Mouse (Mus musculus) ES-Bruce4 (cell line): ENCODE data around the gene Gnat1. TPM values are rescaled to one million over a fixed set of nuclear protein-coding genes. Genes with fewer than 3 reads are reported as not detected.

ENCODE experiments used
- H3K27ac ChIP-seq: 2 replicates; pipeline ENCODE4 v1.5.1; 2012; ENCODE audit warnings: low read length, inconsistent platforms; ENCODE audit not compliant: insufficient read depth
- H3K27me3 ChIP-seq: 2 replicates; pipeline ENCODE4 v1.6.1; 2012; ENCODE audit warnings: mild to moderate bottlenecking, low read length, inconsistent platforms; ENCODE audit not compliant: control insufficient read depth, poor library complexity, insufficient read depth, severe bottlenecking
- H3K36me3 ChIP-seq: 2 replicates; pipeline ENCODE4 v1.6.1; 2012; ENCODE audit warnings: inconsistent platforms, mild to moderate bottlenecking, low read length, moderate library complexity; ENCODE audit not compliant: control insufficient read depth, poor library complexity, insufficient read depth, severe bottlenecking
- H3K4me1 ChIP-seq: one replicate; pipeline ENCODE4 v1.8.1; 2011; ENCODE audit warnings: low read length; ENCODE audit not compliant: control insufficient read depth, insufficient read depth
- H3K4me3 ChIP-seq: 2 replicates; pipeline ENCODE4 v1.5.1; 2011; ENCODE audit warnings: low read depth, mild to moderate bottlenecking, low read length
- H3K9ac ChIP-seq: 2 replicates; pipeline ENCODE4 v1.6.1; 2012; ENCODE audit warnings: low read depth, mild to moderate bottlenecking, inconsistent platforms; ENCODE audit not compliant: poor library complexity, severe bottlenecking
- H3K9me3 ChIP-seq: replicated peaks from 2 replicates; pipeline ENCODE4 v1.6.1; 2012; ENCODE audit warnings: mild to moderate bottlenecking, low read length, inconsistent platforms; ENCODE audit not compliant: control insufficient read depth, poor library complexity, insufficient read depth, severe bottlenecking
- CTCF ChIP-seq: IDR thresholded peaks from one replicate; pipeline ENCODE4 v1.8.1; 2011; ENCODE audit warnings: low read depth, low read length
- EP300 ChIP-seq: IDR thresholded peaks from 2 replicates; pipeline ENCODE4 v1.6.1; 2011; ENCODE audit warnings: low read depth, low read length; ENCODE audit not compliant: insufficient read depth
- POLR2A ChIP-seq: IDR thresholded peaks from one replicate; pipeline ENCODE4 v1.8.1; 2011; ENCODE audit warnings: low read length; ENCODE audit not compliant: insufficient read depth
- polyA plus RNA-seq: library from polyadenylated mRNA; stranded (reverse); fragments of >200 nt; gene quantifications from 2 replicates; pipeline ENCODE4 v1.2.4, GENCODE M21; 2011; ENCODE audit warnings: low read depth; ENCODE audit not compliant: missing spikeins, insufficient read depth, insufficient read length

Gnat1 gene
- polyA plus RNA-seq, 1 experiment, result not detected

GRCm38 (mm10) chr9:107631311-107631826 lies 48.1 kb downstream of the Gnat1 start:
- H3K4me3 ChIP-seq, result no peak overlapping the region
- peaks cover 14% of the 10 kb centered on the region for H3K4me1 ChIP-seq
- no peaks in the 10 kb centered on the region for H3K9me3 ChIP-seq
- H3K27ac ChIP-seq, result no peak overlapping the region
- no peak overlapping the region for H3K9ac ChIP-seq
- no peaks in the 10 kb centered on the region for H3K36me3 ChIP-seq
- H3K27me3 ChIP-seq, result no peaks in the 10 kb centered on the region
- TF ChIP-seq EP300 (no peak), POLR2A (no peak), CTCF (no peak)

- H3K36me3 ChIP-seq, result no peaks in the 10 kb centered on the region
Observed at GRCm38 (mm10) chr9:107630576-107630975, 48.9 kb downstream of the Gnat1 start.

DNA sequence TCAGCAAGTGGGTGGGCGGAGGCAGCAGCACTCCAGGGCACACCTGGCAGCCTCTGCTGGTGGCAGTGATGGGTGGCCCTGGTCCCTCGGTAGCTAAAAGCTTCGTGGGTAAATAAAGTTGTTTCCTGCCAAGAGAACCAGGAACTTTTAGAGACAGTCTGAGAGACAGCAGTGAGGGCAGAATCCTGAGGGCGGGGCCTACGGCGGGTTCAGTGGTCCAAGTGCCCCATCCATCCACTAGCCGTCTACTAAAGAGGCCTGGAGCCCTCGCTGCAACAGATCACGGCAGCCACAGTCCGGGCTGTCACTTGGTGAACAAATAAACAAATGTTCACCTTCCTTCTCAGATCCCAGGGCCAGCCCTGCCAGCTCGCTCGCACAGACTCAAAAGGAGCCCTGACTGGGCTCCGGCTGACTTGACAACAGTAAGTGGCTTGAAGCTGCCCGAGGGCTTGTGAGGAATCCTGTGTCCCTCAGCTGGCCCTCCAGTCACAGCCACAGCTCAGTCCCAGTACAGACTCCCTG lies 49.5 kb downstream of the Gnat1 start:
- no peaks in the 10 kb centered on the region for H3K9me3 ChIP-seq
- H3K27me3 ChIP-seq, result no peaks in the 10 kb centered on the region
- TF ChIP-seq EP300, result no peak
- TF ChIP-seq CTCF, result no peak
- no peak for TF ChIP-seq POLR2A
- H3K4me3 ChIP-seq, result peak overlapping the region; percentile 19
- peak overlapping the region; percentile 5; the same call in 1 of the 2 replicates for H3K9ac ChIP-seq
- peak overlapping the region; percentile 37; the same call in 1 of the 2 replicates for H3K27ac ChIP-seq
- H3K36me3 ChIP-seq, result no peaks in the 10 kb centered on the region
- peaks cover 17% of the 10 kb centered on the region for H3K4me1 ChIP-seq

More at GRCm38 (mm10) chr9:107630576-107630975, 48.9 kb downstream of the Gnat1 start:
- H3K4me1 ChIP-seq, result peaks cover 14% of the 10 kb centered on the region
- 0 out of 2 replicates have a peak overlapping the region, but pooled peaks have one; percentile 5 for H3K9ac ChIP-seq
- TF ChIP-seq POLR2A (no peak), EP300 (peak; percentile 99)
- H3K9me3 ChIP-seq, result no peaks in the 10 kb centered on the region
- no peaks in the 10 kb centered on the region for H3K27me3 ChIP-seq
- no peak overlapping the region for H3K4me3 ChIP-seq
- H3K27ac ChIP-seq, result peak overlapping the region; percentile 37

GRCm38 (mm10) chr9:107629411-107629730 lies 50.1 kb downstream of the Gnat1 start:
- no peaks in the 10 kb centered on the region for H3K36me3 ChIP-seq
- H3K4me3 ChIP-seq, result peak overlapping the region; percentile 29
- no peaks in the 10 kb centered on the region for H3K9me3 ChIP-seq
- H3K9ac ChIP-seq, result peak overlapping the region; percentile 10; the same call in 1 of the 2 replicates
- H3K4me1 ChIP-seq, result peaks cover 18% of the 10 kb centered on the region
- H3K27me3 ChIP-seq, result no peaks in the 10 kb centered on the region
- TF ChIP-seq CTCF (no peak), EP300 (peak; percentile 89), POLR2A (no peak)
- peak overlapping the region; percentile 56; the same call in 1 of the 2 replicates for H3K27ac ChIP-seq

DNA sequence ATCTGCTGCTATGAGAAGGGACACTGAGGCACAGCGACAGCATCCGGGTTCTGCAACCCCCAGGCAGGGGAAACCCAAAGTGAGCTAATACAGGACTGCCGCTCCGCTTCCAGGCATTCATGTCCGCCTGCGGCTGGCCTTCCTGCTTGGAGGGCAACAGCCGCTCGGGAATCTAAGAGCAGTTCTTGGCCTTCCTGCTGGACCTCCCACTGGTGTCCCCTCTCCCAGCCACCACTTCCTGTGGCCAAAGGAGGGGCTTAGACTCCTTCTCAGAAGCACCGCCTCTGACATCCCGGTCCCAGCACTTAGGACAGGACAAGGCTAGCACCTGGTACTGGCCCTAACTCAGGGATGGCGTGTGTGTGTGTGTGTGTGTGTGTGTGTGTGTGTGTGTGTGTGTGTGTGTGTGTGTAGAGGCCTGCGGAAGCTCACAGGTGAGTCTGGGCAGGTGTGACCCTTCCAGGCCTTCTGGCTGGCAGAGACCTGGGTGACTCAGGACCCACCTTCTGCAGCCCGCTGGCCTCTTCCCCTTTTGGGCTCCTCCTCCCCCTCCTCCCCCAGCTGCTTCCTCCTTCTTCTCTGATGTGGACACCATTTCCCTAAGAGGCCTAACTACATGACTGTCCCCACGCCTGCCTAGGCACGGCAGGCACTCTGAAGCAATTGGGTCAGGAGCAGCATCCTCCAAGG lies 50.6 kb downstream of the Gnat1 start:
- Histone ChIP-seq H3K4me1 (peaks cover 21% of the 10 kb centered on the region), H3K27me3 (no peaks in the 10 kb centered on the region), H3K27ac (peak overlapping the region; percentile 56; the same call in 1 of the 2 replicates), H3K4me3 (peak overlapping the region; percentile 29), H3K9me3 (no peaks in the 10 kb centered on the region), H3K9ac (peak overlapping the region; percentile 10; the same call in 1 of the 2 replicates), H3K36me3 (no peaks in the 10 kb centered on the region)
- TF ChIP-seq EP300 (no peak), CTCF (no peak), POLR2A (no peak)

- TF ChIP-seq POLR2A (no peak), EP300 (no peak), CTCF (no peak)
- Histone ChIP-seq H3K36me3 (no peaks in the 10 kb centered on the region), H3K9me3 (no peaks in the 10 kb centered on the region), H3K27me3 (no peaks in the 10 kb centered on the region), H3K27ac (peak overlapping the region; percentile 31), H3K4me1 (peaks cover 21% of the 10 kb centered on the region), H3K4me3 (peak overlapping the region; percentile 0; the same call in 1 of the 2 replicates), H3K9ac (no peak overlapping the region)
Observed at GRCm38 (mm10) chr9:107627387-107628255, 51.9 kb downstream of the Gnat1 start.
